Mouse (Mus musculus) forebrain, embryonic 11.5 days (tissue): ENCODE results near the gene Crlf3. TPM values are rescaled to one million over a fixed set of nuclear protein-coding genes. Genes with fewer than 3 reads are reported as not detected.

ENCODE experiments used
- ATAC-seq: fragments of 200-750 bp; cut with Nextera tagmentation; replicated peaks from 2 replicates; pipeline ENCODE4 v1.8.0; 2017; ENCODE audit warnings: moderate TSS enrichment; ENCODE audit not compliant: low FRiP score
- DNase-seq: peaks from one replicate; pipeline ENCODE4 v3.0.0-alpha.2; 2017; ENCODE audit warnings: low spot score
- H3K27ac ChIP-seq: fragments of 300-500 bp; sonication (generic); 2 replicates; pipeline ENCODE4 v1.5.1; 2014; ENCODE audit warnings: low read depth, low read length
- H3K27me3 ChIP-seq: fragments of 300-500 bp; sonication (generic); 2 replicates; pipeline ENCODE4 v1.6.1; 2014; ENCODE audit warnings: mild to moderate bottlenecking, low read length, mixed read lengths; ENCODE audit not compliant: control insufficient read depth, insufficient read depth
- H3K36me3 ChIP-seq: fragments of 300-500 bp; sonication (generic); 2 replicates; pipeline ENCODE4 v1.6.1; 2014; ENCODE audit warnings: mild to moderate bottlenecking, low read length, moderate library complexity, mixed read lengths; ENCODE audit not compliant: control insufficient read depth, insufficient read depth
- H3K4me1 ChIP-seq: fragments of 300-500 bp; sonication (generic); replicated peaks from 2 replicates; pipeline ENCODE4 v1.6.1; 2014; ENCODE audit warnings: low read length, mixed read lengths; ENCODE audit not compliant: control insufficient read depth, insufficient read depth
- H3K4me2 ChIP-seq: fragments of 300-500 bp; sonication (generic); 2 replicates; pipeline ENCODE4 v1.6.1; 2014; ENCODE audit warnings: low read depth, mild to moderate bottlenecking, low read length, moderate library complexity, mixed read lengths; ENCODE audit not compliant: severe bottlenecking
- H3K4me3 ChIP-seq: fragments of 300-500 bp; sonication (generic); 2 replicates; pipeline ENCODE4 v1.5.1; 2014; ENCODE audit warnings: low read depth, low read length
- H3K9ac ChIP-seq: fragments of 300-500 bp; sonication (generic); 2 replicates; pipeline ENCODE4 v1.6.1; 2014; ENCODE audit warnings: low read length
- H3K9me3 ChIP-seq: fragments of 300-500 bp; sonication (generic); 2 replicates; pipeline ENCODE4 v1.6.1; 2016; ENCODE audit warnings: low read length, mixed read lengths; ENCODE audit not compliant: control insufficient read depth
- WGBS: fragments of 180-500 bp; shearing (Covaris S2); extraction: QIAGEN DNeasy Blood & Tissue Kit; methylation state at CpG from one replicate; pipeline ENCODE4 v1.1.7; 2014; 5-methylcytosine and 5-hydroxymethylcytosine counted together
- polyA plus RNA-seq: library from polyadenylated mRNA; unstranded; fragments of >200 nt; fragmentation: Nextera tagmentation; extraction: Ambion mirVana; gene quantifications from 2 replicates; pipeline ENCODE4 v1.2.1, GENCODE M21; 2014

The Crlf3 gene
- polyA plus RNA-seq, 1 experiment from 2014 or later, result 37.4 TPM

GRCm38 (mm10) chr11:80088917-80089816, 8.4 kb upstream of the Crlf3 start, which contains the start of gene Atad5:
TSS of gene Atad5 (plus strand) at chr11:80089400.
- Histone ChIP-seq H3K4me3 (peak within 1 kb of the TSS; percentile 98), H3K9ac (peak within 1 kb of the TSS; percentile 91), H3K36me3 (no peaks in the 10 kb centered on the region), H3K27ac (peak within 1 kb of the TSS; percentile 43; the same call in 1 of the 2 replicates), H3K4me2 (peak within 1 kb of the TSS; percentile 77), H3K27me3 (no peaks in the 10 kb centered on the region), H3K9me3 (no peaks in the 10 kb centered on the region), H3K4me1 (no peaks in the 10 kb centered on the region)
- 7% methylated on average over 57 of the region's 57 CpGs for WGBS
- ATAC-seq, result peak; percentile 76
- DNase-seq, result peak; percentile 93

GRCm38 (mm10) chr11:80086844-80087243, 6.1 kb upstream of the Crlf3 start:
- no peaks in the 10 kb centered on the region for H3K9me3 ChIP-seq
- ATAC-seq (peak; percentile 79), DNase-seq (peak; percentile 93)
- no peak overlapping the region for H3K27ac ChIP-seq
- H3K4me3 ChIP-seq, result no peak overlapping the region
- WGBS, result 15% methylated on average over 5 of the region's 5 CpGs
- no peak overlapping the region for H3K9ac ChIP-seq
- no peaks in the 10 kb centered on the region for H3K27me3 ChIP-seq
- no peaks in the 10 kb centered on the region for H3K36me3 ChIP-seq
- no peak overlapping the region for H3K4me2 ChIP-seq
- no peaks in the 10 kb centered on the region for H3K4me1 ChIP-seq

GRCm38 (mm10) chr11:80085356-80086055, 4.7 kb upstream of the Crlf3 start:
- no peaks in the 10 kb centered on the region for H3K27me3 ChIP-seq
- WGBS, result 83% methylated on average over 6 of the region's 6 CpGs
- H3K4me2 ChIP-seq, result no peak overlapping the region
- no peak for DNase-seq
- no peak for ATAC-seq
- H3K9me3 ChIP-seq, result no peaks in the 10 kb centered on the region
- H3K4me3 ChIP-seq, result no peak overlapping the region
- no peak overlapping the region for H3K9ac ChIP-seq
- no peak overlapping the region for H3K27ac ChIP-seq
- H3K4me1 ChIP-seq, result 0 out of 2 replicates have a peak, but pooled peaks cover 2% of the 10 kb centered on the region
- H3K36me3 ChIP-seq, result no peaks in the 10 kb centered on the region

GRCm38 (mm10) chr11:80081786-80082319, 1.1 kb upstream of the Crlf3 start:
- no peak for ATAC-seq
- Histone ChIP-seq H3K27ac (no peak overlapping the region), H3K4me3 (no peak overlapping the region), H3K4me1 (peaks cover 2% of the 10 kb centered on the region; the same call in 1 of the 2 replicates), H3K27me3 (no peaks in the 10 kb centered on the region), H3K4me2 (no peak overlapping the region), H3K9ac (no peak overlapping the region), H3K36me3 (no peaks in the 10 kb centered on the region), H3K9me3 (no peaks in the 10 kb centered on the region)
- DNase-seq, result no peak
- WGBS, result 84% methylated on average over 7 of the region's 7 CpGs

GRCm38 (mm10) chr11:80080381-80080825, 388 bp downstream of the Crlf3 start:
- Histone ChIP-seq H3K4me2 (peak overlapping the region; percentile 56), H3K27ac (peak overlapping the region; percentile 82), H3K9ac (peak overlapping the region; percentile 90), H3K9me3 (no peaks in the 10 kb centered on the region), H3K36me3 (no peaks in the 10 kb centered on the region), H3K27me3 (no peaks in the 10 kb centered on the region), H3K4me1 (peaks cover 2% of the 10 kb centered on the region; the same call in 1 of the 2 replicates), H3K4me3 (peak overlapping the region; percentile 88)
- under 1% methylated on average over 32 of the region's 32 CpGs for WGBS
- ATAC-seq (no peak; the same call in none of the 2 replicates), DNase-seq (no peak)

GRCm38 (mm10) chr11:80079751-80080150, 1.0 kb downstream of the Crlf3 start:
- peak overlapping the region; percentile 56 for H3K4me2 ChIP-seq
- H3K4me3 ChIP-seq, result peak overlapping the region; percentile 88
- whole genome bisulfite sequencing, result 67% methylated on average over 6 of the region's 6 CpGs
- no peaks in the 10 kb centered on the region for H3K9me3 ChIP-seq
- no peak overlapping the region for H3K27ac ChIP-seq
- no peak for DNase-seq
- no peak for ATAC-seq
- H3K4me1 ChIP-seq, result peaks cover 2% of the 10 kb centered on the region; the same call in 1 of the 2 replicates
- H3K27me3 ChIP-seq, result no peaks in the 10 kb centered on the region
- peak overlapping the region; percentile 90 for H3K9ac ChIP-seq
- H3K36me3 ChIP-seq, result no peaks in the 10 kb centered on the region

- H3K9me3 ChIP-seq, result no peaks in the 10 kb centered on the region
- WGBS, result 78% methylated on average over 1 of the region's 1 CpGs
Measured at GRCm38 (mm10) chr11:80078831-80079230, 2.0 kb downstream of the Crlf3 start.

GRCm38 (mm10) chr11:80077784-80078545, 2.8 kb downstream of the Crlf3 start:
- peaks cover 2% of the 10 kb centered on the region; the same call in 1 of the 2 replicates for H3K4me1 ChIP-seq
- no peak overlapping the region for H3K27ac ChIP-seq
- no peaks in the 10 kb centered on the region for H3K36me3 ChIP-seq
- ATAC-seq (no peak), DNase-seq (no peak)
- H3K9me3 ChIP-seq, result no peaks in the 10 kb centered on the region
- H3K27me3 ChIP-seq, result no peaks in the 10 kb centered on the region
- H3K4me3 ChIP-seq, result no peak overlapping the region
- no peak overlapping the region for H3K4me2 ChIP-seq
- 77% methylated on average over 13 of the region's 14 CpGs for WGBS
- no peak overlapping the region for H3K9ac ChIP-seq

More at GRCm38 (mm10) chr11:80078831-80079230, 2.0 kb downstream of the Crlf3 start:
- Histone ChIP-seq H3K36me3 (no peaks in the 10 kb centered on the region), H3K4me2 (no peak overlapping the region), H3K9ac (no peak overlapping the region), H3K4me1 (peaks cover 2% of the 10 kb centered on the region; the same call in 1 of the 2 replicates), H3K4me3 (no peak overlapping the region), H3K27me3 (no peaks in the 10 kb centered on the region), H3K27ac (no peak overlapping the region)
- DNase-seq, result no peak
- no peak for ATAC-seq
